Mouse (Mus musculus) G1E (cell line): ENCODE results near the gene Artn.
A peak's percentile ranks its signal among the peaks of the same experiment; 100 is the strongest.

Experiments
- CTCF ChIP-seq: IDR thresholded peaks from 2 replicates; pipeline ENCODE4 v1.5.1; 2012; ENCODE audit warnings: low read depth, low read length, inconsistent platforms, mixed read lengths
- GATA2 ChIP-seq: IDR thresholded peaks from 2 replicates; pipeline ENCODE4 v1.6.1; 2012; ENCODE audit warnings: low read depth, low read length, inconsistent platforms, borderline replicate concordance
- TAL1 ChIP-seq: conservative IDR thresholded peaks from 2 replicates; pipeline ENCODE4 v1.6.1; 2012; ENCODE audit warnings: low read depth, low read length, inconsistent platforms, mixed read lengths

- TF ChIP-seq CTCF, result no peak
- no peak for TF ChIP-seq GATA2
- TF ChIP-seq TAL1, result 0 out of 2 replicates have a peak, but pooled peaks have one; percentile 20
Measured at GRCm38 (mm10) chr4:117928699-117929241, 793 bp downstream of the Artn start.
